Comparison of ENCODE assay signal across 15 mouse cellular contexts in the genomic region with DNA sequence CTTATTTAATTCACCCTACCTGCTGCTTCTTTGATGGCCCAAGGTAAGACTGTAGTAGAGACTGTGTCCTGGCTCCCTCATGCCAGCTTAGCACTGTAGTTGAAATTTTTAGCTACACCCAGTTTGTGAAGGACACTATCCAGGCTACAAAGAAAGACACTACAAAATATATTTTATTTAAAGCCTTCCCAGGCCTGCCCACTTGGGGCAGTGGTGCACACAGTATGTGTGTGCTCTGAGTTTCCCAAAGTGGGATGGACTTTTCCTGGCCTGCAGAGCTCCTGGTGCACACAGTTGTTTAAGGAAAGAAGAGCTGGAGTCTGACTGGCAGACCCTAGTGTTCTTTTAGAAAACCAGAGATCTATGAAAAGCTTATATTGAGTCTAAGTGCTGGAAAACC. TPM values are rescaled to one million over a fixed set of nuclear protein-coding genes. Genes with fewer than 3 reads are reported as not detected.
A peak's percentile ranks its signal among the peaks of the same experiment; 100 is the strongest.
DNase-seq lines count a peak whose midpoint lies in the region; ATAC-seq and TF ChIP-seq lines count a peak whose summit lies in the region.
"Had no signal": no experiment of that assay in that cellular context is flagged by ENCODE, and none has a peak within 500 bp of the region (broad histone marks: within the 10 kb centered on the region; RNA-seq: fewer than 3 reads in every experiment).

No protein-coding gene starts in this region.

- no peaks in the 10 kb centered on the region for H3K36me3 ChIP-seq in intestine, postnatal 0 days (ENCODE audit: control insufficient read depth, insufficient read depth)
- no peaks in the 10 kb centered on the region for H3K36me3 ChIP-seq in intestine, embryonic 15.5 days
- H3K36me3 ChIP-seq in midbrain, postnatal 0 days (ENCODE audit: insufficient read depth, low read length), result no peaks in the 10 kb centered on the region
- H3K36me3 ChIP-seq in midbrain, embryonic 15.5 days (replicated peaks), result no peaks in the 10 kb centered on the region
- no peaks in the 10 kb centered on the region for H3K36me3 ChIP-seq in stomach, postnatal 0 days (ENCODE audit: control insufficient read depth, insufficient read depth, low read length)
- H3K36me3 ChIP-seq: G1E; heart, embryonic 10.5 days; liver, embryonic 13.5 days; midbrain, embryonic 12.5 days; neural tube, embryonic 13.5 days had no signal

- H3K27me3 ChIP-seq in intestine, postnatal 0 days (replicated peaks; ENCODE audit: control insufficient read depth, insufficient read depth, low read length), result no peaks in the 10 kb centered on the region
- H3K27me3 ChIP-seq in intestine, embryonic 15.5 days (replicated peaks), result no peaks in the 10 kb centered on the region
- no peaks in the 10 kb centered on the region for H3K27me3 ChIP-seq in midbrain, postnatal 0 days (ENCODE audit: insufficient read depth, low read length)
- no peaks in the 10 kb centered on the region for H3K27me3 ChIP-seq in midbrain, embryonic 15.5 days (replicated peaks)
- no peaks in the 10 kb centered on the region for H3K27me3 ChIP-seq in stomach, postnatal 0 days (ENCODE audit: control insufficient read depth, insufficient read depth, low read length)
- H3K27me3 ChIP-seq: forebrain, embryonic 13.5 days; liver, embryonic 13.5 days; midbrain, embryonic 12.5 days; neural tube, embryonic 13.5 days had no signal

- H3K27ac ChIP-seq in intestine, postnatal 0 days (ENCODE audit: low read depth, low read length), result no peak overlapping the region
- no peak overlapping the region for H3K27ac ChIP-seq in intestine, embryonic 15.5 days
- no peak overlapping the region for H3K27ac ChIP-seq in midbrain, postnatal 0 days (ENCODE audit: low read depth, low read length)
- H3K27ac ChIP-seq in midbrain, embryonic 15.5 days, result no peak overlapping the region
- no peak overlapping the region for H3K27ac ChIP-seq in bone marrow, adult 2 months (ENCODE audit: control insufficient read depth, insufficient read depth, low read depth, low read length, poor library complexity)
- no peak overlapping the region for H3K27ac ChIP-seq in stomach, postnatal 0 days (replicated peaks)
- H3K27ac ChIP-seq: forebrain, embryonic 13.5 days; heart, embryonic 10.5 days; liver, embryonic 13.5 days; midbrain, embryonic 12.5 days; neural tube, embryonic 13.5 days had no signal

- no peak overlapping the region for H3K9ac ChIP-seq in intestine, postnatal 0 days (ENCODE audit: low read depth, low read length)
- H3K9ac ChIP-seq in intestine, embryonic 15.5 days, result no peak overlapping the region
- H3K9ac ChIP-seq in midbrain, postnatal 0 days (replicated peaks; ENCODE audit: low read length, poor library complexity, severe bottlenecking), result no peak overlapping the region
- no peak overlapping the region for H3K9ac ChIP-seq in midbrain, embryonic 15.5 days
- no peak overlapping the region for H3K9ac ChIP-seq in stomach, postnatal 0 days (ENCODE audit: low read length)
- H3K9ac ChIP-seq: forebrain, embryonic 13.5 days; liver, embryonic 13.5 days; midbrain, embryonic 12.5 days; neural tube, embryonic 13.5 days had no signal

- H3K9me3 ChIP-seq in intestine, postnatal 0 days (ENCODE audit: control insufficient read depth), result no peaks in the 10 kb centered on the region
- no peaks in the 10 kb centered on the region for H3K9me3 ChIP-seq in intestine, embryonic 15.5 days
- no peaks in the 10 kb centered on the region for H3K9me3 ChIP-seq in midbrain, postnatal 0 days (ENCODE audit: low read length)
- no peaks in the 10 kb centered on the region for H3K9me3 ChIP-seq in midbrain, embryonic 15.5 days
- H3K9me3 ChIP-seq in stomach, postnatal 0 days (ENCODE audit: control insufficient read depth, low read length), result no peaks in the 10 kb centered on the region
- H3K9me3 ChIP-seq: forebrain, embryonic 13.5 days; G1E; heart, embryonic 10.5 days; liver, embryonic 13.5 days; midbrain, embryonic 12.5 days; neural tube, embryonic 13.5 days had no signal

- DNase-seq in midbrain, postnatal 0 days (ENCODE audit: low spot score), result no peak
- DNase-seq in stomach, postnatal 0 days (ENCODE audit: low spot score), result no peak
- DNase-seq in spleen, postnatal 36 days (ENCODE audit: low spot score in 2 of 2), result no peak
- DNase-seq: liver, embryonic 13.5 days; right cerebral cortex, postnatal 25 days had no signal

- no peak for ATAC-seq in intestine, postnatal 0 days
- no peak for ATAC-seq in intestine, embryonic 15.5 days
- no peak for ATAC-seq in midbrain, postnatal 0 days (ENCODE audit: low FRiP score)
- no peak for ATAC-seq in midbrain, embryonic 15.5 days (replicated peaks)
- ATAC-seq in stomach, postnatal 0 days (ENCODE audit: low FRiP score, low TSS enrichment), result no peak
- ATAC-seq: forebrain, embryonic 13.5 days had no signal

- TF ChIP-seq EP300 in stomach, postnatal 0 days (optimal IDR thresholded peaks at IDR 0.05), result no peak

- peak; percentile 45 for TF ChIP-seq CTCF in intestine, postnatal 0 days (IDR thresholded peaks at IDR 0.05; ENCODE audit: low read depth)
- TF ChIP-seq CTCF in midbrain, postnatal 0 days (IDR thresholded peaks at IDR 0.05), result peak; percentile 54
- TF ChIP-seq CTCF in bone marrow, adult 2 months (IDR thresholded peaks at IDR 0.05; ENCODE audit: control insufficient read depth, insufficient read depth, low read length), result 0 out of 2 replicates have a peak, but pooled peaks have one; percentile 13
- peak; percentile 48 for TF ChIP-seq CTCF in stomach, postnatal 0 days (IDR thresholded peaks at IDR 0.05; ENCODE audit: low read depth)

- no peak overlapping the region for H3K4me3 ChIP-seq in intestine, postnatal 0 days (ENCODE audit: low read depth, low read length)
- no peak overlapping the region for H3K4me3 ChIP-seq in intestine, embryonic 15.5 days (replicated peaks)
- no peak overlapping the region for H3K4me3 ChIP-seq in midbrain, postnatal 0 days (ENCODE audit: low read depth, low read length)
- no peak overlapping the region for H3K4me3 ChIP-seq in midbrain, embryonic 15.5 days
- H3K4me3 ChIP-seq in bone marrow, adult 2 months (replicated peaks; ENCODE audit: control insufficient read depth, low read depth, low read length), result no peak overlapping the region
- H3K4me3 ChIP-seq in stomach, postnatal 0 days (ENCODE audit: low read depth, low read length), result no peak overlapping the region
- H3K4me3 ChIP-seq: forebrain, embryonic 13.5 days; heart, embryonic 10.5 days; liver, embryonic 13.5 days; midbrain, embryonic 12.5 days; neural tube, embryonic 13.5 days had no signal

- no peak overlapping the region for H3K4me2 ChIP-seq in intestine, postnatal 0 days (replicated peaks; ENCODE audit: low read depth)
- no peak overlapping the region for H3K4me2 ChIP-seq in intestine, embryonic 15.5 days (replicated peaks)
- no peak overlapping the region for H3K4me2 ChIP-seq in midbrain, postnatal 0 days (ENCODE audit: low read depth, low read length, poor library complexity, severe bottlenecking)
- H3K4me2 ChIP-seq in midbrain, embryonic 15.5 days, result no peak overlapping the region
- no peak overlapping the region for H3K4me2 ChIP-seq in stomach, postnatal 0 days (replicated peaks; ENCODE audit: low read depth)
- H3K4me2 ChIP-seq: forebrain, embryonic 13.5 days; liver, embryonic 13.5 days; midbrain, embryonic 12.5 days; neural tube, embryonic 13.5 days had no signal

- TF ChIP-seq POLR2A in bone marrow, adult 2 months (IDR thresholded peaks at IDR 0.05; ENCODE audit: borderline replicate concordance, control insufficient read depth, low read depth, low read length), result no peak

- H3K4me1 ChIP-seq in intestine, postnatal 0 days (replicated peaks; ENCODE audit: control insufficient read depth, insufficient read depth, low read length), result no peaks in the 10 kb centered on the region
- no peaks in the 10 kb centered on the region for H3K4me1 ChIP-seq in intestine, embryonic 15.5 days (replicated peaks)
- H3K4me1 ChIP-seq in midbrain, postnatal 0 days (ENCODE audit: insufficient read depth, low read length), result no peaks in the 10 kb centered on the region
- H3K4me1 ChIP-seq in midbrain, embryonic 15.5 days, result no peaks in the 10 kb centered on the region
- H3K4me1 ChIP-seq in bone marrow, adult 2 months (ENCODE audit: control insufficient read depth, insufficient read depth, low read length), result no peaks in the 10 kb centered on the region; the same call in 1 of the 2 replicates
- no peaks in the 10 kb centered on the region for H3K4me1 ChIP-seq in stomach, postnatal 0 days (replicated peaks; ENCODE audit: control insufficient read depth, insufficient read depth)
- H3K4me1 ChIP-seq: forebrain, embryonic 13.5 days; heart, embryonic 10.5 days; liver, embryonic 13.5 days; midbrain, embryonic 12.5 days; neural tube, embryonic 13.5 days had no signal

RNA-seq across cellular contexts. Expression of gene Tma16, which starts 29.3 kb away (rescaled TPM):
- polyA plus RNA-seq in intestine, postnatal 0 days (2015; fragmentation: Nextera tagmentation; extraction: Ambion mirVana), result 3.6 and 4.2 TPM in 2 replicates
- 13.1 and 13.3 TPM in 2 replicates for polyA plus RNA-seq in intestine, embryonic 15.5 days (2015; fragmentation: Nextera tagmentation; extraction: Ambion mirVana)
- 13.3 and 14.8 TPM in 2 replicates for total RNA-seq in midbrain, postnatal 0 days (2014; rRNA removed)
- 10.9 and 12.5 TPM in 2 replicates for polyA plus RNA-seq in midbrain, postnatal 0 days (2015; fragmentation: Nextera tagmentation; extraction: Ambion mirVana)
- 11.4 and 12.0 TPM in 2 replicates for polyA plus RNA-seq in midbrain, embryonic 15.5 days (2015; fragmentation: Nextera tagmentation; extraction: Ambion mirVana)
- 3.3 and 10.2 TPM in 2 replicates for polyA plus RNA-seq in bone marrow, adult 2 months (2011; ENCODE audit: insufficient read depth, insufficient read length, low replicate concordance, missing spikeins)
- polyA plus RNA-seq in stomach, postnatal 0 days (2015; fragmentation: Nextera tagmentation; extraction: Ambion mirVana), result 6.2 and 7.1 TPM in 2 replicates

RNA-seq across cellular contexts. Expression of gene Tktl2, which starts 54.5 kb away (rescaled TPM):
- polyA plus RNA-seq in intestine, postnatal 0 days (2015; fragmentation: Nextera tagmentation; extraction: Ambion mirVana), result not detected in 2 replicates
- polyA plus RNA-seq in intestine, embryonic 15.5 days (2015; fragmentation: Nextera tagmentation; extraction: Ambion mirVana), result not detected in 2 replicates
- total RNA-seq in midbrain, postnatal 0 days (2014; rRNA removed), result under 0.01 and 0.28 TPM in 2 replicates
- 0.05 and 0.10 TPM in 2 replicates for polyA plus RNA-seq in midbrain, postnatal 0 days (2015; fragmentation: Nextera tagmentation; extraction: Ambion mirVana)
- polyA plus RNA-seq in midbrain, embryonic 15.5 days (2015; fragmentation: Nextera tagmentation; extraction: Ambion mirVana), result 0.05 TPM in 1 of 2 replicates, not detected in the other
- polyA plus RNA-seq in bone marrow, adult 2 months (2011; ENCODE audit: insufficient read depth, insufficient read length, low replicate concordance, missing spikeins), result not detected in 2 replicates
- not detected in 2 replicates for polyA plus RNA-seq in stomach, postnatal 0 days (2015; fragmentation: Nextera tagmentation; extraction: Ambion mirVana)
- total RNA-seq: adrenal gland, postnatal 4 days had no signal
- polyA plus RNA-seq: G1E; heart, embryonic 10.5 days; liver, embryonic 13.5 days; neural tube, embryonic 13.5 days had no signal
